Mouse (Mus musculus) testis, adult 2 months (tissue): ENCODE results near the gene Inpp5f.

Source experiments
- CTCF ChIP-seq: fragments of 200-500 bp; IDR thresholded peaks from 2 replicates; pipeline ENCODE4 v1.5.1; 2012; ENCODE audit warnings: low read depth, mild to moderate bottlenecking, inconsistent platforms, low read length, moderate library complexity; ENCODE audit not compliant: control insufficient read depth, insufficient read depth, insufficient replicate concordance
- POLR2A ChIP-seq: fragments of 200-500 bp; IDR thresholded peaks from 2 replicates; pipeline ENCODE4 v1.6.1; 2012; ENCODE audit warnings: low read depth, mild to moderate bottlenecking, inconsistent platforms, low read length, moderate library complexity; ENCODE audit not compliant: control insufficient read depth

DNA sequence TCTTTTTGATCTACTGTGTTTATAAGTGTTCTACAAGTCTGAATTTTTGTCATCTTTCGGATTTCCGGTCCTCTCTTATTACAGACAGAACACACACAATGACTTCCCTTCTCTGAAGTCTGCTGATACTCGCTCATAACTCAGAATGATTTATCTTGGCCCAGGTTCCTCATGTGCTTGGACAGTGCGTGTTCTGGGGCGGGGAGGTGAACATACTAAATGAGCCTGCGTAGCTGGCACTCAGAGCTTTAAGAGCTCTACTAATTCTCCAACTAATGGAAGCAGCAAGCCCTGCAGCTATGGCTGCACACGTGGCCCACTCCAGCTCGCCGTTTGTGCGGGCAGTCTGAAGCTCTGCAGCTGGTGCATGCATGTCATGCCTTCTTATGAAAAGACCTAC is 117.6 kb downstream of the Inpp5f start:
- TF ChIP-seq CTCF, result no peak
- TF ChIP-seq POLR2A, result no peak
